Mouse (Mus musculus): ENCODE data around the gene Fryl.

DNA sequence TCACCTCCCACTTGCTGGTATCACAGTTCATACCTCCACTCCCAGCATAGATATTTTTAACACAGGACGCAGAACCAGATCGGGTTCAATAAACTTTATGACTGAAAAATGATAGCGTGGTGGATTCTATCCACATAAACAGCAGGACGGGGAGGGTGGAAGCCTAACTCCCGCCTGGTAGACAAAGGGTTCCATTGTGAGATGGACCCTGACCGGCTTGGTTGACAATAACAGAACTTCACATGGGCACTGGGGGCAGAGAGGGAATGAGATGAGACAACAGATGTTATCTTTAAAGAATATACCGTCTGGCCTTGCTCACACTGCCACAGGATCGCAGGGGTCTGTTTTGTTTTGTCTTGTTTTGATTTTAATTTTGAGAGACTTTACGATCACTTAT lies 74.2 kb downstream of the Fryl start:
- TF ChIP-seq CTCF (IDR thresholded peaks at IDR 0.05; ENCODE audit: low read depth), result no peak
- no peak for TF ChIP-seq EP300 (optimal IDR thresholded peaks at IDR 0.05)
